Mouse (Mus musculus): ENCODE measurements around the gene Dapk3. TPM values are rescaled to one million over a fixed set of nuclear protein-coding genes. Genes with fewer than 3 reads are reported as not detected.

Dapk3 gene
- polyA plus RNA-seq (2012; rRNA removed; ENCODE audit: low replicate concordance) = 75.2 and 89.3 TPM in 2 replicates

GRCm38 (mm10) chr10:81182336-81183333, at the start of gene Dapk3:
Gene Dapk3, plus strand, starts transcription at chr10:81183005.

DNA sequence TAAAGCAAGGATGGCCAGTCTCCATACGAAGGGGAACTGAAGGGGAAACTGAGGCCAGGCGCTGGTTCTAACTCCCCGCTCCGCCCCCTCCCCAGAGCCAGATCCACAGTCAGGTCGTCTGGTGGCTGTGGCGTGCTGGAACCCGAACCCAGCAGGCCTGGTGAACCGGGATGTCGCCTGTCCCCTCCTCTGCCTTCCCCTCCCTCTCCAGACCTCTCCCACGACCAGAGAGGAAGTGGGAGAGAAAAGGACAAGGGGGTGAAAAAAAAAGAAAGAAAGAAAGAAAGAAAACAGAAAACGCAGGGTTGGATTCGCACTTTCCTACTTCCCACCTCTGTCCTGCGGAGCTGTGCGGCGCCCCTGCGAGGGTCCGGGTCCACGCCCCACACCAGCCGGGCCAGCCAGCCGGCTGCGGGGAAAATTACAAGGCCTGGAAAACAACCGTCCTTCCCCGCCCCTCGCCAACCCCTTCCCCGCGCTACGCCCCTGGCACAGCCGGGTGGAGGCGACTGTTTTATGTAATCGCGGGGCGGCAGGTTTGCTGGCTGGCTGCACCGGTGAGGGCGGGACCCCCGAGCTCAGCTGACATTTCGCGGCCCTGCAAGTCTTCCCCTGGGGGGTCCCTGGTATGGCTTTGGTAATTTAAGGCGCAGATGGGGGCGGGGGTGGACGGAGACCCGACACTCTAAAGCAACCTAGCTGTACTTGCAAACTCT, 47.7 kb upstream of the Dapk3 start, which contains the start of gene Zbtb7a:
Zbtb7a (plus strand) TSS at position 255 of the 716 bp plus-strand sequence.

DNA sequence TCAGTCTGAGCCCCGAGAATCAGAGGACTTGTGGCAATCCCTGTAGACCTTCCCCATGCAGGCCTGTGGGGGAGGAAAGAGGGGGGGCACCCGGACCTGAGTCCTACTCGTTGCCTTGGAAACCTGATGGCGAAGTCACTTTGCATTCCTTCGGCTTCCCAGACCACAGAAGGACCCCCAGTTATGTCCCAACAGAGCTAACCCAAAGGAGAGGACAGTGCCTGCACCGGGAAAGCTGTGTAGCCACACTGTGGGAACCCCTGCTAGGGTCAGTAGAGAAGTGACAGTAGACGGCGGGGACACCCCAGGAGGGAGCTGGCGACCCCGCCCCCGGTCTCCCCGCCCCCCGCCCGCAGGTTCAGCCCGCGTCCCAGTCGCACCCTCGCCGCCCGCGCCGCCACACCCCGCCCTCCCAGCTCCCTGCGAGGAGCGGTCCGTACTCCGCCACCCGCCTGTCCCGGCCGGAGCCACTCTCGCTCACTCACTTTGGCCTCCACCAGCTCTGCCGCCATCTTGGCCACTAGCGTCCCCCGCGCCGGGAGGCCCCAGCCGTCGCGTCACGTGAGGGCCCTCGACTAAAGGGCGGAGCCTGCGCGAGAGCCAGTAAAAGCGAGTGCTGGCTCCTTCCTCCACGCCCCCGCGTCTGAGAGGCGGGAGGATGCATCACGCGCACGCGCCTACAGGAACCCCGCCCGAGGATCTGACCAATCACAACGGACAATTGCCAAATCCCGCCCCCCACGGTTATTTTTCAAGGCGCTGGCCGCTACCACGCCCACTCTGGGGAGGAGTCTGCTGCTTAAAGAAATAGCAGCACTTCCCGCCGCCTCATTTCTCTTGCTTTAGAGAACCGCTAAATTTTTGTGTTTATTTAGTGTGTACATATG, 15.4 kb upstream of the Dapk3 start, which contains the start of gene Pias4:
Pias4 (minus strand) TSS at position 724 of the 887 bp plus-strand sequence.

GRCm38 (mm10) chr10:81176466-81177271, 6.1 kb upstream of the Dapk3 start, which contains the start of gene Eef2:
Gene Eef2, plus strand, starts transcription at chr10:81176631.

GRCm38 (mm10) chr10:81183805-81184204, 1.0 kb downstream of the Dapk3 start, which contains the start of gene 4930442H23Rik:
Gene 4930442H23Rik, minus strand, starts transcription at chr10:81183849.

DNA sequence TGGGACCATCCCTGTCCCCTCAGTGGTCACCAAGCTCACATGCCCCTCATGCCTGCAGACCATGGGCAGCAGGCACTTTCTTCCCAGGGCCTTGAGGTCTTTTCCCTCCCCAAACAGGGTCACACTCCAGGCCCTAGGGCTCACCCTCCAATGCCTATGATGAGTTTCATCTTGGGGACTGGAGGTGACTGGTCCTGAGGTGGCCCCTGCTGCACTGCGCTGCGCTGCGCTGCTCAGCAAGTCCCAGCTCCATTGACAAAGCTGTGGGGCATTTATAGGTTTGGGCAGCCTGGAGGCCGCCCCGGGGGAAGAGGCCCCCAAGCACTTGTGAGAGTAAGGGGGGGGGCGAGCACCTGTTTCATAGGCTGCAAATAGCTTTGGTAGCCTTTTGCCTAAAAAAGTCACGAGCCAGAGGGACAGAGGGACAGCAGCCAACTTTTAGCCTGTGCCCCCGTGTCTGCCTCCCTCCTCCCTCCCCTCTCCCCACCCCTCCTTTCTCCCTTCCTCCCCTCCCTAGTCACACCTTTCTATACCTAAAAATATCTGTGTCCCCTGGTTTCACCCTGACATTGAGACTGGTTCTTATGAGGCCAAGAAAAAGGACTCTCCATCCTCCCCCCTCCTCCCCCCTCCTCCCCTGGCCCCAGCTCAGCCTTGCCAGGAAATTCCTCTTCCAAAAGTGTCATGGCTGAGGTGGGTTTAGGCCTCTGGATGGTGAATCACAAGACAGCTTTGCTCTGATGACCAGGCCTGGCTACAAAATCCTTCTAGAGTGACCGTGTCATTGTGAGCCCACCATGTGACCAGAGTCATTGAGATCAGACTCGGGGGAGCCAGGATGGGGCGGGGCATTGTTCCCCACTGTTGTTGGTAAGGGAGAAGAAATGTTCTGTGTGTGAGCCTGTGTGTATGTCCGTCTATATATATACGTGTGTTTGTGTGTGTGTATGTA, 19.3 kb downstream of the Dapk3 start, which contains the start of gene Nmrk2:
Nmrk2 (minus strand) TSS at position 245 of the 952 bp plus-strand sequence.

DNA sequence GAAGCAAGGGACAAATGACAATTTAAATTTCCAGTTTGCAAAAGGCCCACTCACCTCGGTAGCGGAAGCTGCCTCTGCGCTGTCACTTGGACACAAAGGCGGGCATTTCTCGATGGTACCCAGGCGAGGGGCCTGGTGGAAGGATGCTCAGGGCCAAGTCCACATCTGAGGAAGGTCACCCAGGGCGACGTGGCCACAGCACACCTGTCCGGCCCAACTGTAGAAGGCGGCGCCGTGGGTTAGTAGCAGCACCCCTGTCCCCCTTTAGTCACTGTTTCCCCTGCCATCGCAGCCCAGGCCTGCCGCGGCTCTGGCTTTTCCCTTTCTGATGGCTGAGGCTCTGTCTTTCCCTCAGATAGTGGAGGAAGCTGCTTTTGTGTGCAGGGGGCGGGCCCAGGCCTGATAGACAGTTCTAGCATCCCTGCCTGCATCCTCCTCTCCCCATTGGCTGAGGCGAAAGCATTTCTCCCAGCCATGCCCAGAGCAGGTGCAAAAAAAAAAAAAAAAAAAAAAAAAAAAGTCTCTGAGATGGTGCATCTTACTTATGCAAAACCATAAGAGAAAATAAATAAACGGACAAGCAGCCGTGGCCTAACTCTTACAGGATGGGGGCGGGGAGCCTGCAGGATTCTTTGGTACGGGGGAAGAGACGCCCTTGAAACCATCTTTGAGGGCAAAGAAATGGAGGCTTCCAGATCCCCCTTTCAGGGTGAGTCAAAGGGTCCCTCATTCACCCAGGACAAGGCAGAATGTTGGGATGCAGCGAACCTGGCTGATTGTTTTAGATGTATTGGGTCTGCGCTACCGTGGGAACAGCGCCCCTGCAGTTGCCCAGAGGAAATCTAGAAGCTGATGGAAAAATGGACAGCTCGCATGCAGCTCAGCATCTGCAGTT, 47.9 kb downstream of the Dapk3 start, which contains the start of gene Atcay:
Atcay (minus strand) TSS at position 396 of the 895 bp plus-strand sequence.

DNA sequence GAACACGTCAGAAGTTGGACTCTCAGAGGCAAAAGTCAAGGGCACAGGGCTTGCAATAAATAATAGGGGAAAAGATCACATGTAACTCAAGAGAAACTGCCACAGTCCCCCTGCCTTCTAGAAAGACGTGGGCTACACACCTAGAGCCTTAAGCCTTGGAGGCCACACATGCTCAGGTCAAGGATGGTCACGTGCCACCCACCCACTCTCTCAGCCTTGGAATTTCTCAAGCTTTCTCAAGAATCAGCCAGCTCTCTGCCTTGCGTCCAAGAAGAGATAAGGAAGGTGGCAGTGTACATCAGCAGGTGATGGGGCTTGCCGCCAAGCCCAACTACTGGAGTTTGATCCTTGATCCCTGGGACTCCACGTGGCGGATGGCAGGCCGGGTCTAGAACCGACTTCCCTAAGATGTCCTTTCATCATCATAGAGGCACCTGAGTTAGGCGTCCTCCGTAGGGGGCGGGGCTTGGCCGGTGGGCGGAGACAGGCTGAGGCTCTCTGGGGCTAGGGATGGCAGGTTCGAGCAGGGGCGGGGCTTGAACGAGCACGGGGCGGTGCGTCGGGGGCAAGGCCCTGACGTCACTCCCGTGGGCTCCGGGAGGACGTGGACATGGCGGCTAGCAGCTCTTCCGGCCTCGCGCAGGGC, 49.9 kb downstream of the Dapk3 start, which contains the start of gene Zfr2:
Zfr2 (plus strand) TSS at position 576 of the 646 bp plus-strand sequence.

Other genes with a start within 250 kb of the Dapk3 start
- 8.4 and 8.5 TPM in 2 replicates for gene Gng7, start 168.1 kb upstream of the Dapk3 start, polyA plus RNA-seq (2012; rRNA removed; ENCODE audit: low replicate concordance)
- 0.08 and 0.13 TPM in 2 replicates for gene Diras1, start 157.3 kb upstream of the Dapk3 start, polyA plus RNA-seq (2012; rRNA removed; ENCODE audit: low replicate concordance)
- gene Slc39a3, start 145.6 kb upstream of the Dapk3 start, polyA plus RNA-seq (2012; rRNA removed; ENCODE audit: low replicate concordance) = 47.1 and 47.6 TPM in 2 replicates
- 276 and 324 TPM in 2 replicates for gene Sgta, start 122.8 kb upstream of the Dapk3 start, polyA plus RNA-seq (2012; rRNA removed; ENCODE audit: low replicate concordance)
- gene Thop1, start 113.0 kb upstream of the Dapk3 start, polyA plus RNA-seq (2012; rRNA removed; ENCODE audit: low replicate concordance) = 29.8 and 72.2 TPM in 2 replicates
- 0.75 and 2.3 TPM in 2 replicates for gene Creb3l3, start 84.1 kb upstream of the Dapk3 start, polyA plus RNA-seq (2012; rRNA removed; ENCODE audit: low replicate concordance)
- gene Map2k2, start 77.1 kb upstream of the Dapk3 start, polyA plus RNA-seq (2012; rRNA removed; ENCODE audit: low replicate concordance) = 134 and 183 TPM in 2 replicates
- gene Zbtb7a, start 47.8 kb upstream of the Dapk3 start, polyA plus RNA-seq (2012; rRNA removed; ENCODE audit: low replicate concordance) = 32.2 and 49.6 TPM in 2 replicates
- 28.2 and 37.7 TPM in 2 replicates for gene Pias4, start 15.1 kb upstream of the Dapk3 start, polyA plus RNA-seq (2012; rRNA removed; ENCODE audit: low replicate concordance)
- gene Eef2, start 6.4 kb upstream of the Dapk3 start, polyA plus RNA-seq (2012; rRNA removed; ENCODE audit: low replicate concordance) = 1,292 and 2,498 TPM in 2 replicates
- gene 4930442H23Rik, start 844 bp downstream of the Dapk3 start, polyA plus RNA-seq (2012; rRNA removed; ENCODE audit: low replicate concordance) = not detected in 2 replicates
- gene Nmrk2, start 19.0 kb downstream of the Dapk3 start, polyA plus RNA-seq (2012; rRNA removed; ENCODE audit: low replicate concordance) = not detected in 2 replicates
- 0.03 and 0.06 TPM in 2 replicates for gene Atcay, start 47.8 kb downstream of the Dapk3 start, polyA plus RNA-seq (2012; rRNA removed; ENCODE audit: low replicate concordance)
- gene Zfr2, start 50.1 kb downstream of the Dapk3 start, polyA plus RNA-seq (2012; rRNA removed; ENCODE audit: low replicate concordance) = 5.7 and 25.8 TPM in 2 replicates
- gene Matk, start 69.9 kb downstream of the Dapk3 start, polyA plus RNA-seq (2012; rRNA removed; ENCODE audit: low replicate concordance) = 3.3 and 4.0 TPM in 2 replicates
- 78.4 and 104 TPM in 2 replicates for gene Mrpl54, start 83.9 kb downstream of the Dapk3 start, polyA plus RNA-seq (2012; rRNA removed; ENCODE audit: low replicate concordance)
- 107 and 116 TPM in 2 replicates for gene Apba3, start 84.0 kb downstream of the Dapk3 start, polyA plus RNA-seq (2012; rRNA removed; ENCODE audit: low replicate concordance)
- gene Tjp3, start 108.6 kb downstream of the Dapk3 start, polyA plus RNA-seq (2012; rRNA removed; ENCODE audit: low replicate concordance) = 0.26 and 15.2 TPM in 2 replicates
- 56.8 and 80.2 TPM in 2 replicates for gene Pip5k1c, start 110.0 kb downstream of the Dapk3 start, polyA plus RNA-seq (2012; rRNA removed; ENCODE audit: low replicate concordance)
- gene Cactin, start 138.1 kb downstream of the Dapk3 start, polyA plus RNA-seq (2012; rRNA removed; ENCODE audit: low replicate concordance) = 23.1 and 38.0 TPM in 2 replicates
- 10.1 and 16.3 TPM in 2 replicates for gene Tbxa2r, start 145.7 kb downstream of the Dapk3 start, polyA plus RNA-seq (2012; rRNA removed; ENCODE audit: low replicate concordance)
- 2.2 and 4.8 TPM in 2 replicates for gene Gipc3, start 160.3 kb downstream of the Dapk3 start, polyA plus RNA-seq (2012; rRNA removed; ENCODE audit: low replicate concordance)
- 69.5 and 90.1 TPM in 2 replicates for gene Hmg20b, start 167.5 kb downstream of the Dapk3 start, polyA plus RNA-seq (2012; rRNA removed; ENCODE audit: low replicate concordance)
- 38.6 and 41.1 TPM in 2 replicates for gene Mfsd12, start 174.5 kb downstream of the Dapk3 start, polyA plus RNA-seq (2012; rRNA removed; ENCODE audit: low replicate concordance)
- gene 4930404N11Rik, start 182.8 kb downstream of the Dapk3 start, polyA plus RNA-seq (2012; rRNA removed; ENCODE audit: low replicate concordance) = 0.43 and 1.8 TPM in 2 replicates
- 56.1 and 75.2 TPM in 2 replicates for gene Fzr1, start 195.5 kb downstream of the Dapk3 start, polyA plus RNA-seq (2012; rRNA removed; ENCODE audit: low replicate concordance)
- gene Dohh, start 201.4 kb downstream of the Dapk3 start, polyA plus RNA-seq (2012; rRNA removed; ENCODE audit: low replicate concordance) = 61.5 and 66.9 TPM in 2 replicates
- gene Gm48551, start 201.5 kb downstream of the Dapk3 start, polyA plus RNA-seq (2012; rRNA removed; ENCODE audit: low replicate concordance) = 3.2 and 5.1 TPM in 2 replicates
- gene Gm48552, start 206.0 kb downstream of the Dapk3 start, polyA plus RNA-seq (2012; rRNA removed; ENCODE audit: low replicate concordance) = 1.5 and 1.8 TPM in 2 replicates
- gene Smim24, start 210.0 kb downstream of the Dapk3 start, polyA plus RNA-seq (2012; rRNA removed; ENCODE audit: low replicate concordance) = 9.8 and 12.3 TPM in 2 replicates